Mouse (Mus musculus): Measurements from ENCODE around the gene Krba1.

DNA sequence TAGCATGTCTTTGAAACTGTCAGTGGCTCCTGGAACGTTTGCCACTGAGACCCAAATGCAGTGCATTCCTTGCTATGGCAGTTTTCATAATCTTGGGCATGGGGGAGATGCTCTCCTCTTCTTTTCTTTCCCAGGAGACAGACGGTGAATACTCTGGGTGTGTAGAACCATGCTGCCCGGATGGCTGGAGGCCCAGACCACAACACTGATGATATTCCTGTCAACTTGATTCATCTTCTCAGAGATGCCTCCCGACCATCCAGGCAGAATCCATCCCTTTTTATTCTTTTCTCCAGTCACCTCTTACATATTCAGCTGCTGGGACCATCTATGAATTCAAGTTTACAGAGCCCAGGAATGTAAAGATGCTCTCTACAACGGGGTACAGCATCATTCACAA is 35.4 kb downstream of the Krba1 start:
- no peak for TF ChIP-seq CTCF (IDR thresholded peaks at IDR 0.05; ENCODE audit: borderline replicate concordance, extremely low read depth, insufficient read depth, insufficient read length)
- no peak for TF ChIP-seq POLR2A (IDR thresholded peaks at IDR 0.05; ENCODE audit: borderline replicate concordance, extremely low read depth, insufficient read depth, insufficient read length, poor library complexity, severe bottlenecking)
